Mouse (Mus musculus) lung, postnatal 4 days (tissue): Measurements from ENCODE around the gene Supt5.
"Not testable (repeated sequence)": the region's sequence is repeated elsewhere in the genome, so short reads cannot be mapped to it uniquely, and the experiment has no call there.

ENCODE experiments used
- DNase-seq, 2 experiments: peaks; one replicate each; pipeline ENCODE4 v3.0.0; 2021

Supt5 gene

DNA sequence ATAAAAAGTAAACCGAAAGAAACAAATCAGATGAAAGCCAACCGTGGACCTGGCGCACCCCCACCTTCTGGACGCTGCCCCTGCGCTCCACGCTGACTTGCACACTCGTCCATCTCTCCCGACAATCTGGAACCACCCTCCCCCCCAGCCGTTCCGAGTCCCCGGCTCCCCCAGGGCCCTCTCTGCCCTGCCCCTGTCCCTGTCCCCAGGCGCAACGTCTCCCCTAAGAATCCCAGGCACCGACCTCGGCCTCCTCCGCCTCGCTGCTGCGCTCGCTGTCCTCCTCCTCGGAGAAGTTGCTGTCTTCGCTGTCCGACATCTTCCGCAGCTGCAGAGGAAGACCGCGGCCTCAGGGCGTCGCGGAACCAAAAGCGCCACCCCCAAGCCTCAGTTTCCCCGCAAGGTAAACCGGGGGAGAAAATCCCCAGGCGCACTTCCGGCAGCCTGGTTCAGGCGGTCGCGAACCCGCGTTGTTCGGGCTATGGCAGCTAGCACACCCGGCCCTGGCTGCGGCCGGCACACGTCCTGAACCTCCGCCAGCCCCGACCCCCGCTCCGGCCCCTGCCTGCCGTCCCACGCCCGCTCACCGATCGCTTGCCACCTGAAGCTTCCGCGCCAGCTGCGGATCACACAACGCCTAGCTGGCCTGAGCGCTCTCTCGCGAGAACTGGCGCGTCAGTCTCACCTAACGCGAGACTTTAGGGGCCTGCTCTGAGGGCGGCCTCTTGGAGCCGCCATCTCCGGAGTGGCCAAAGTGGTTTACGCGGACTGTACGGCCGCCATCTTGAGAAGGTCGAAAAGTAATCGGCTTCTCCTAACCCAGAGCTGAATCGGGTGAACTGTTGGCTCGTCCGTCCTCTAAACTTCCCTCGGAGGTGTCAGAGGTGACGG is at the start of gene Supt5:
TSS of gene Supt5 (minus strand) at position 639 of the 891 bp plus-strand sequence.
- peak; percentile 98 to 99 for DNase-seq

DNA sequence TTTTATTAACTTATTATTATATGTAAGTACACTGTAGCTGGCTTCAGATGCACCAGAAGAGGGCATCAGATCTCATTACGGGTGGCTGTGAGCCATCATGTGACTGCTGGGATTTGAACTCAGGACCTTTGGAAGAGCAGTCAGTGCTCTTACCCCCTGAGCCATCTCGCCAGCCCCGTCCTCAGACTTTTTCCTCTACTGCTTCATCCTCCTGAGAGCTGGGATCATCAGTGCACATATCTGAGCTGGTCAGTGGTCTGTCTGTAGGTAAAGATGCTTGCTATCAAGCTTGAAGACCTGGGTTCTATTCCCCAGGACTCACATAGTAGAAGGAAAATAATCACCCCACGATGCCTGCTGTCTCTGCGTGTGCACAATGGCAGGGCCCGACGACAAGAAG is 48.8 kb upstream of the Supt5 start:
- not testable (repeated sequence) for DNase-seq

DNA sequence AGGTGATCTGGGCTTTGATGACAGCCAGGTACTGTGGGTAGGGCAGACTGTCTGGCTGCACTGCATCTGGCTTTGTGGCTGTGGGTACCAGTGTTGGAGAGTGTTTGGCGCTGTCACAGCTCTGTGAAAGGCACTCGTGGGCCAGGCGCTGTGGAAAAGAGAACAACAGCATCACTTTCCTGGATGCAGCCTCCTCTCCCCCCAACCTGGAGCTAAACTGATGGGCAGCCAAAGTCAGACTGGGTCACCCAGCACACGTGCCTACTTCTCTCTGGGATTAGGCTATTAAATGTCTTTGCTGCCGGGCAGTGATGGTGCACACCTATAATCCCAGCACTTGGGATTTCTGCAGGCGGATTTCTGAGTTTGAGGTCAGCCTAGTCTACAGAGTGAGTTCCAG is 48.3 kb upstream of the Supt5 start:
- DNase-seq = not testable (repeated sequence)

DNA sequence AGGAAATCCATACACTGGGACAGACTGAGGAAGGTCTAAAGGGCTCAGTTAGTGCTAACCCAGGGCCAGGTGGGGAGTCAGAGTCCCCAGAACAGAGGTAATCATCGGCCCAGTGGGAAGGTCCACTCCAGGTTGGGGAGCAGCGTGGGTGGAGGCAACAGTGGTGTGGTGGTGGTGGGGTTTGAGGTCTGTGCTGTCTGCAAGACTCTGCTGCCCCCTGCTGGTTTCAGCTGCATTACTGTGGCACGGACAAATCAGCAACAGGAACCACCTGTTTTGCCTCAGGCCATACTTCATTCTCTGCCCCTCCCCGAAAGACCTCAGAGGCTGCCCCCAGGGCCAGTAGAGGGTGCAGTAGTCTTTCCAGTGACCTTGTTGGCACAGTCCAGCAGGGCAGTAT is 47.9 kb upstream of the Supt5 start:
- peak; percentile 88 to 92 for DNase-seq

DNA sequence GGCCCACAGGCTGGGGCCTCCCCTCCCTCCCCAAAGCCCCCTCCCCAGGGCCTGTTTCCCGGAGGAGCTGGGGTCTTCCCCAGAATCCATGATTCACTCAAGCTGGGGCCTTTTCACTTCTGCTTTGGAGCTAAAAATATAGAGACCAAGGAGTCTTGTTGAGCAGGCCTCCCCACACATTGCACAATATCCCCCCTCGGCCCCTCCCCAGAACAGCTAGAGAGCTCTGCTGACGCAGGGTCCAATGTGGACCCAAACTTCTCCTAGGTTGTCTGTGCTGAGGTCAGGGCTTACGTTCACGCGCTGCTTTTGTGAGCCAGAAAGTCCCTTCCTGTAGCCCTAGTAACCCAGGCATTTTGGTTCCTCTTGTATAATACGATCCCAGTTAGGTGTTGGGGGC is 47.5 kb upstream of the Supt5 start:
- DNase-seq = peak; percentile 77 to 81

DNA sequence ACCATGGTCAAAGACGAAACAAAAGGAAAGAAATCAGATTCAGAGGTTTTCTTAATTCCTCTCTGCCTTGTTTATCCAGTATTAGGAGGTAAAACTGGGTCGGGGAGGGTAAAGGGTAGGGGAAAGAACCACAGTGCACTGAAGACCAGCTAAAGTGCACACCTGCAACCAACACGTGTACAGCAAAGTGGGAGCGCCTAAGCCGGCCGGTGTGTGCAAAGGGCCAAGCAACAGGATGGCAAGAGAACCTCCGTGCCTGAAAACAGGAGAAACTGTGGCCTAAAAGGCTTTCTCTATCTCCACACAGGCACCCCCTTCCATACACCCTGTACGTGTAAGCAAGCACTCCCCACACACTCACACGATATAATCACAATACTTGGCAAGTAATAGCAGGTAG is 46.6 kb upstream of the Supt5 start:
- DNase-seq = peak in 1 of 2 experiments; percentile 14

DNA sequence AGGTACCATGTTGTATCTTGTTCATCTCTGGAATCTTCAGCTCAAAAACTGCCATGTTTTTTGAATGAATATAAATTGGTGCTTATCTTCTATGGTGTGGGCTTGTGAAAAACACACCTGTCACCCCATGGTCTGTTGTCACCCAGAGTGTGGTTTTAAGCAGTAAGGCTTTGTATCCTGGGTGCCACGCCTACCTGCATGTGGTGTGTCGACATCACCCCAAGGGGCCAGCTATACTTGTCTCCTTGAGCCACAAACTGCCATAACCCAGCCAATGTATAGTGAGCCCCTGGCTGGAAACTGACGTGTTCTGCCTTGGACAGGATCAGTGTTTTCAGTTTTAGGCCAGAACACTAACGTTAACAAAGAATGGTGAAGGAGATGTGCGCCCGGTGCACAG is 45.6 kb upstream of the Supt5 start:
- DNase-seq = peak in 1 of 2 experiments; percentile 18

DNA sequence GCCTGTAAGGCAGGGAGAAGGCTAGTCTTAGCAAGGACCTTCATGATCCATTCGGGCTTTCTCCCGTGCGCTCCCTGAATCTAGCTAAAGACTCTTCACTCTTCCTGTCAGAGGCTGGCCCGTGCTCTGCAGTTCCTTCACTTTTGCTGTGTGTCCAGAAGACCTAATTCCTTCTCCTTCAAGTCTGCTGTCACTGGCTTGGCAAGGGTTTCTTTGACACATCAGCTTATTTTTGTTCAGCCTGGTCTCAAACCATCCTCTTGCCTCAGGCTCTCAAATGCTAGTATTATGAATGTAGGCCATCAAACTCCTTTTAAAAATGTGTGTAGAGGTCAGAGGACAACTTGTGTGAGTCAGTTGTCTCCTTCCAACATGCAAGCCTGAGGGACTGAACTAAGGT is 45.1 kb upstream of the Supt5 start:
- DNase-seq = no peak

DNA sequence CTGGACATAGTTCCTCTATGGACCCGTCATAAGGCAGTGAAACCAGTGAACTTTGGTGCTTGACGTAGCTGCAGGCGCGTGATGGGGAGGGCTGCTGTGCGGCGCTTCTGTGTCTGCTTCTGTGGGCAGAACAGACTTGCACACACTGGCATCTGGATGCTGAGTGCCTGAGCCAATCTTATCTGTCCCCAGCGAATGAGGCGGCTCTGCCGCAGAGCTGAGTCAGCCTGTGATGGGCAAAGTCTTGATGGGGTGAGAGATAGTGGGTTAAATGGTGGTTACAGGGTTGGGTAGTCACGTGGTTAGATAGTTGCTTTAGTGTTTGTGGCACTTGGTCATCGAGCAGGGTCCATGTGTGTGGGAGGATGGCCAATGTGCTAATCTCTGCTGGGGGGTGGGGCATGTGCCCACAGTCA is 44.4 kb upstream of the Supt5 start:
- peak; percentile 71 to 78 for DNase-seq

DNA sequence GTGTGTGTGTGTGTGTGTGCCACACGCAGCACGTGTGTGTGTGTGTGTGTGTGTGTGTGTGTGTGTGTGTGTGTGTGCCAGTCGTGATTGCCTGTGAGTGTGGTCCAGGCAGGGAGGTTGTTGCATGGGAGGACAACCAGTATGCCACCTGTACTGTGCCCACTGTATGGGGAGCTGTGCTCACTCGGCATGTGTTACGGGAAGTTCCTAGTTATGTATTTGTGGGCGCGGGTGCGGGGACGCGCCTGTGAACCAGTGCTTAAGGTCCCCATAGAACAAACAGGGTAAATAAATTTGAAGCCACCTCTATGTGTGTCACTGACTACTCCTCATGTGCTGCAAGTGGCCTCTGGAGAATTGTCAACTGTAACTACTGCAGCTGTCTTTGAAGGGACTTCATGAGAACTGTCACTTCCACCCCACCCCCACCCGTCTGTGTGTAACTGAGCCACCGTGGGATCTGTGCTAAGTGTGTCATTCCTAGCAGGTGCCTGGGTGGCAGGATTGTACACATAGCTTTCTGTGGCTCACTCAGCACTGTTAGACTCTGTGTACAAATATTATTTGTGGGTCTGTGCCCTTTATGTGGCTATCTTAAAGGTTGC is 43.9 kb upstream of the Supt5 start:
- DNase-seq = no peak

DNA sequence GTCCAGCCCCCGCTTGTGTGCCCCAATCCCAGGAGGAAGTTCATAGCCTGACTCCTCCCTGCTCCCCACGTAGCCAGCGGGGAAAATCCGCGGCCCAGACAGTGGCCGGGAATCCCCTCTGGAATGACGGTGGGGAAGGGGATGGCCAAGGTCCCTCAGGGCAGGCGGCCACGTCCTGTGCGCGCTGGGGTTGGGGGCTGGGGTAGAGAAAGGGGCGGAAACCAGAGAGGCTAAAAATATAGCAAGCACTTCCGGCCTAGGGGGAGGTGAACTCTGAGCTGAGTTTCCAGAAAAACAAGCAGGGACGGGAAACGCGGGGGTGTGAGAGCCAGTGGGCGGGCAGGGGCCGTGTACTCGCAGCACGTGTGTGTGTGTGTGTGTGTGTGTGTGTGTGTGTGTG is 43.4 kb upstream of the Supt5 start:
- DNase-seq = peak; percentile 92 to 94

DNA sequence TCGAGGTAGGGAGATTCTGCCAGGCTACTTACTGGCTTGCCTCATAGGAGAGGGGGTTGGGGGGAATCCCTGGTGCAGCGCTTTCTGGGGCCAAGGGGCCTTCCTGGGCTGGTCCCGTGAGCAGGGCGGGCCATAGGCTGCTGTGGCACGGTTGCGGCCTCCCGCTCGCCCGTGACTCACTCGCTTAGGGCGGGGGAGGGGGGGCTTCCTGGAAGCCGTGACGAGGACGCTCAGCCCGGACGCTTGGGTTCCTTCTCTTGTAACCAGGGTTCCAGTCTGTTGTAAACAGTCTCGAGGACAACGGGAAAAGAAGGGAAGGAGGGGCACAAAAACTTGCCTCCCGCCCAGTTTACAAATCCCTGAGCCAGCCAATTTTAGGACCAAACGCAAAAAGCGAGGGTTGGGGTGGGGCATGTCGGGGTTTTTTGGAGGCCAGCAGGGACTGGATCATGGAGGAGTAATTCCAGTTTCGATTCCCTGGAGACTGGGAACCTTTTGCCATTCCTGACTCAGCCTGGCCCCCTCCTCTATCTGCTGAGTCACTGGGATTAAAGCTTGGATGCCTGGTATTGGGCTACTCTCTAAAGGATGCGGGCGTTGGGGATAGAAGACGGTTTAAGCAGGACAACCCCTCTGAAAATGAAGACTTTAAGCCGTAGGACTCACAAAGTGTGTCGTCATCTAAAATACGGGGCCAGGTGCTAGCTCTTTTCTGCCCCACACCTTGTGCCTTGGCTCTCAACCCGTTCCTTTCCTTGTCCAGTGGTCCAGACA is 42.7 kb upstream of the Supt5 start:
- peak; percentile 90 to 94 for DNase-seq

DNA sequence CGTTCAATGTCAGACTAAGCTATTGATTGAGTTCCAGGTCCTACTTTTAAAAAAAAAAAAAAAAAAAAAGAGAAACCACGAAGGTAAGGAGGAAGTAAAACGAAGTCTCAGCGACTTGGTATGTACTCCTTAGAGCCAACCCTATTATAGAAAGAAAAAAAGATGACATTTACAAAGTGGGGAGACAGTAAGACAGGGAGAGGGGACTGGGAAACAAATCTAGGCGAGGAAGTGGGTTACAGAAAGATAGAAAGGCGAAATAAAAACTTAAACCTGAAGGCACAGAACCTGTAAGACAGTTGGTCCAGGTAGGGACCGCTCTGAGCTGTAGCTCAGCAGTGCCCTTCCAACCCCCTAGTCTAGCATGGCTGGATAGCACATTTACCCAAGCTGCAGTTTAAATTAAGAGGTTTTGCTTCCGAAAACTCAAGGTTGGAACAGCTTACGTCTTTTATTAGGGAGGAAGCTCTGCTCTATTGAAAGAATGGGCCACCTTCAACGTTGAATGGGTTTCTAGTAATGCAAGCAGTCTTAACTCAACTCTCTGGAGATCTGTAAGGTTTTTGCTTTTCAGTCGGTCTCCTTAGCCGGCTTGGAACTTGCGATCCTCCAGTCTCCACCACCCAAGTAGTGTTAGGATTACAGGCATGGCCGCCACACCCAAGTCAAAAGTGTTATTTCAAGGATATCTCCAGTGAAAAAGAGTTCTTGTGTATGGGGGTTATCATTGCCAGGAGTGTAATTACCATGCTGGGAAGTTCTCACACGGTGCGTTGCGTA is 41.9 kb upstream of the Supt5 start, which contains the start of gene Zfp36:
TSS of gene Zfp36 (minus strand) at position 17 of the 780 bp plus-strand sequence.
- peak in 1 of 2 experiments; percentile 7 for DNase-seq

DNA sequence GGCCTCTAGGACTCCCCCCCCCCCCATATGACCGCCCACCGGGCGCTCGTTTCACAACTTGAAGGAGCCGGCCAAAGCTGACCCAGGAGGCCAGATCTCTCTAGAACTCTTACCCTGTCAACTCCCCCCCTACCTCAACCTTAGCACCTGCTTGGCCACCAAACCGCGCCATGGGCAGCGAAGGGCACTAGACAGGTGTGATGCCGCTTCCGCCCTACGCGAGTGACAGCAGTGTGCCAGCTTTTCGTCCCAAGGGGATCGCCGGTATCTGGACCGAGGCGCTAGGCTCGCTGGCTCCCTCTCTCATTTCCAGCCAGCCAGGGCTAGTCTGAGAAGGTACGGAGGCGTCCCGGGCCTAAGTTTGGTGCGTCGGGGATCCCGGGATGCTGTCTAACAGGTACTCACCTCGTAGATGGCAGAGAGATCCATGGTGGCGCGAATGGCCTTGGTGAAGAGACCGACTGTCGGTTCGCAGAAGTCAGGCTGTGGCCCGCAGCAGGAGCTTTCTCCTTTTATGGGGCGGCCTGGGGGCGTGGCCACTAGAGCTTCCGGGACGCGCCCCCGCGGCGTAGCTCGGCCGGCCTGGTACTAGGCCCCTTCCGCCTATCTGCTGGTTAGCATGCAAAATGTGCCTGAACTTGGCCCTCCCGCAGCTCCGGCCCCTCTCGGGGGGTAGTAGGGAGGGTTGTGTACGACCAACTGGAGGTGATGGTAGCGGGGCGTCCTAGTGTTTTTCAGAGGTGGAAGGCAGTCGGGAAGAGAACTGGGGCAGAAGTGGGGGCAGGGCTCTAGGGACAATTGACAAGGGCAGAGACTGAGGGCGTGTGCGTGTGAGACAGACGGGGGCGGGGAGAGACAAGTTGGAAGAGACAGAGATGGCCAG is 40.5 kb upstream of the Supt5 start:
- peak; percentile 97 for DNase-seq

DNA sequence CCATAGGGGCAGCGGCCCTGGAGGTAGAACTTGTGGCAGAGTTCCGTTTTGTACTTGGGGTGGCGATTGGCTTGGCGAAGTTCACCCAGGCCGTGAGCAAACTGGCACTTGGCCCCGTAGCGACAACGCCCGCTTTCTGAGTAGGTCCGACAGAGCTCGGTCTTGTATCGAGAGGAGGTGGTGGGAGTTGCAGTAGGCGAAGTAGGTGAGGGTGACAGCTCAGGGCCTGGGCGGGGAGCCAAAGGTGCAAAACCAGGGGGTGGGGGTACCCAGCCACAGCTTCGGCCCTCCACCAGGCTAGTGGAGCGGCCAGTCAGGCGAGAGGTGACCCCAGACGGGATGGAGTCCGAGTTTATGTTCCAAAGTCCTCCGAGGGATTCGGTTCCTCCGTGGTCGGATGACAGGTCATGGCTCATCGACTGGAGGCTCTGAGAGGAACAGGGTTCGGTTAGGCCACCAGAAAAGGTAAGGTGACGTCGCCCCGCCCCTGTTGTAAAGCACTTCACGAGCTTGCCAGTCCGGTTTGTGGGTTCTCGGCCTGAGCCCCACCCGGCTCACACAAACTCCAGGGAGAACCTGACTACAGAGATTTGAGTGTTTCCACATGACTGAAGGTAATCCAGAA is 39.6 kb upstream of the Supt5 start:
- DNase-seq = peak; percentile 84 to 88

DNA sequence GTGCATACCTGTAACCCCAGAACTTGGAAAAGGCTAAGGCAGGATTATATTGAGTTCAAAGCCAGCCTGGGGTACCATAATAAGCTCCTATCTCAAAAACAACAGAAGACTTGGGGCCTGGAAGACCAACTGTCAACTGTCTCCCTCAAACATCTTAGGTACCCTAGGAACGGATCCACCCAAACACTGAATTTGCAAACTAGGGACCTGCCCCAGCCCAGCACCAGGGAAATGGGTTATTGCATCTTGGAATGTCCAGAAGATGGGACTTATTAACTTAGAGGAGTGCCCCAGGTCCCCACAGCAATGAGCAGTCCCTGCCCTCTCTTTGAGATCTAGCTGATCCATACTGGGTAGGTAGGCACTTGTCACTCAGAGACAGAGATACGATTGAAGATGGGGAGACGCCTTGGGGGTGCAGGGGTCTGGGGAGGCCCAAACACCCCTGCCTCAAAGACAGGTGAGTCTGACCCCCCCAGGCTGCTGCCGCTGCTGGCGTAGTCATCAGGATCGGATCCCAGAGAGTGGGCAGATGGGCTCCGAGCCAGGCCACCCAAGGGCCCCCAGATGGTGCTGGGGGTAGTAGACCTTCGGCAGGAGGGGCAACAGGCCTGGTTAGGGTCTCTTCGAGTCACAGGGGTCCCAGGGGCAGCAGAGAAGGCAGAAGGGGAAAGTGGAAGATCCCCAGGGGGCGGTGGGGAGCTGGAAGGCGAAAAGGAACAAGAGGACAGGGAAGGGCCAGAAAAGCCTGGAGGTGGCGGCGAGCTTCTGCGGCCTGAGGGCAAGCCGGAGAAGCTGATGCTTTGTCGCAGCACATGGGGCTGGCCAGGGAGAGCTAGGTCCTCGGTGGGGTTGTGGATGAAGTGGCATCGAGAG is 38.9 kb upstream of the Supt5 start:
- peak; percentile 31 to 42 for DNase-seq

DNA sequence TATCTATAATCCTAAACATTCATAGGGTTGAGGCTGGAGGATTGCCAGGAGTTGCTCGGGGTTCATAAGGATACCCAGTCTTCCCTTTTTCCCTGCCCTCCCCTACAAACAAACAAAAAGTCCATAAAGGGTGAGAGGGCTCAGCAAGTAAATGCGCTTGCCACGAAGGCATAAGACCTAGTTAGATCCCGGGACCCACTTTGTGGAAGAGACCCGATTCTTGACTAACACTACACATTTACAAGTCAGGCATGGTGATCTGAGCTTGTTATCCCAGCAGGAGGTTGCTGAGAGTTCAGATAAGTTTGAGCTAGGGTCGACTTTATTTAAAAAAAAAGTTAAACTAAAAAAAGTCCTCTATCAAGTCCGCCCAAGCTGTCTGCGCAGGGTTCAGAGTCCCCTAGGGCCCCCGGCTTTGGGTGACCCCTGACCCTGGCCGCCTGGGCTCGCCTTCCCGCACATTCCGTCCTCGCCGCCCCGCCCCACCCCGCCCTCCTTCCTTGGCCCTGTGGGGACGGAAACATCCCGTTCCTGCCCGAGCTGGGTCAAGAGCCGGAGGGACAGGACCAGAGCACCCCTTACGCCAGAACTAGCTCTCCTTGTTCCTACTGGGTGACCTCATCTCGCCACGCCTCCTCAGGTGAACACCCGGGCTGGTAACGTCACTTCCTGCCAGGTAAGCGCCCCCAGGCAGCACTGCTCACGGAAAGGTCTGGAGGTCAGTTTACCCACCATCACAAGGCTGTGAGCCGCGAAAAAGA is 37.6 kb upstream of the Supt5 start:
- DNase-seq = peak; percentile 86 to 92

DNA sequence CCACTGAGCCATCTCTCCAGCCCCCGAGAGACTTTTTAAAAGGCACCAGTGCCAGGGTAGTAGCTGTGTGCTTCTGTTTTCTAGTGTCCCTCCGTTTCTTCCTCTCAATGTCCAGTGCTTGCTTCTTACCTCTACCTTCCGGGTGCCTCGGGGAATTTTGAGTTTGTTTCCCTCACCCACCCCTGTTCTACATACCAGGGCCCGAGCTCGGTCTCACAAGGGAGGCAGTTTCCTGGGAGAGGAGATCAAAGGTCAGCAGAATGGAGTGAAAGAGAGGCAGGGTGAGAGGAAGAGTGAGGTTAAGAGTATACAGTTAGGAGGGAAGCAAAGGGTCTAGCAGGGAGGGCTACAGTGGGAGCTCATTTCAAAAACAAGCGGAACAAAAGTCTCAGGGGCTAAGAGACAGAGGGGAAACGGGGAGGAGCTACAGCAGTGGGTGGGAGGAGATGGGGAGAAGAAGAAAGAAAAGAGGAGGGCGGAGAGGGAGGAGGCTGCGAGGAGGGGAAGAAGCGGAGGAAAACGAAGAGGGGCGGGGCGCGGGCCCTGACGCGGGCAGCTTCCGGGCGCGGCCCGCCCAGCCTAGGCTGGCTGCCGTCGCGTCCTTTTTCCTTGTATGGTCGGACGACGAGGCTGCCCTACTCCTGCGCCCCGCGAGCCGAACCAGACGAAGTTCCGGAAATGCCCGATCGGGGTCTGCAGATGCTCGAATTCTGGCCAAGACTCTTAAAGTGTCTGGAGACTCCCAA is 36.8 kb upstream of the Supt5 start:
- DNase-seq = peak; percentile 95 to 98
